Mouse (Mus musculus): ENCODE measurements around the gene Emc10. TPM values are rescaled to one million over a fixed set of nuclear protein-coding genes. Genes with fewer than 3 reads are reported as not detected.
A peak's percentile ranks its signal among the peaks of the same experiment; 100 is the strongest.

Emc10 gene
- polyA plus RNA-seq, 1 experiment, result 218 TPM

DNA sequence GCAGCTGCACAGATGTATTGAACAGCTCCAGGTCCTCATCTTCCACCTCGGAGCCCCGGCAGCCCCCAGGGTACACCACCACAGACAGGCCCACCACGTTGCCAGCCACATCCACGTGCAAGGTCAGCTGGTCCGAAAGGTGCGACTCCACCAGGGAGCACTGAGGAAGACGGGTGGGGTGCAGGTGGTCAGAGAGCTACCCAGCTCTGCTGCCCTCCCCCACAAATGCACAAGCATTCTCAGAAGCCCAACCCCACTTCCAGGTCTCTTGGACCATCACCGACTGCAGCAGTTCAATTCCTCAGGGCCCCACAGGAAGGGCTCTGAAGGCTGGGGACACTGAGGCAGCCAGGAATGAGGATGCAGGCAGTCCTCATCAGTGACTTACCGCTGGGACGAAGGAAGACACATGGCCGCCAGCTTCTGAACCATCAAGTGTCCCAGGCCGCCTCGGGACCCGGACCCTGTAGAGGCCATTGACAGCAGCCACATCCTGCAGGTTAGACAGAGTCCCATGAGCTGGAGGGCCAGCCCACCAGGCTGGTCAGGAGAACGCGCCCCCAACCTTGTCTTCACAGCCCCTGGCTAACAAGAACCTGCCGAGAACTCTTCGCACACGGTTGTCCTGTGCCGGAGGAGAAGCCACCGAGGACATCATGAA, 4.0 kb downstream of the Emc10 start:
- TF ChIP-seq CTCF (IDR thresholded peaks at IDR 0.05; ENCODE audit: borderline replicate concordance, extremely low read depth, insufficient read depth, insufficient read length) (no peak), POLR2A (IDR thresholded peaks at IDR 0.05; ENCODE audit: borderline replicate concordance, extremely low read depth, insufficient read depth, insufficient read length, poor library complexity, severe bottlenecking) (no peak)
- no peak for DNase-seq (ENCODE audit: low read depth)

DNA sequence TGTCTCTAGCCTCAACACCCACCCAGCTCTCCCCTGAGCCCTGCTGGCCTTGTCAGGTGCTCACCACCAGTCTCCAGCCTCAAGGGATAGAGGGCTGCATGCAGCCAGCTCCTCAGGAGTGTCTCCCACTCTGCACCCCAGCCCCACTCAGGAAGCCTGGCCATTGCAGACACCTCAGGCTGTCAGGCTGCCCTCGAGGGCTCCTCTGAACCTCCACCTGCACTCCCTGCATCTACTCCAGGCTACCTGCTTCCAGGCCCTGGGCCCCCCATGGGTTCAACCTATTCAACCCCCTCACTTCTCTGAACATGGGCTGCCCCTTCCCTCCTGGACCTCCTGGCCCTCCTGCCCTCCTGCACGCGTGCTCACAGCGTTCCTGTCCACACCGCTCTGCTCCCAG, 4.9 kb downstream of the Emc10 start:
- no peak for DNase-seq (ENCODE audit: low read depth)
- TF ChIP-seq POLR2A (IDR thresholded peaks at IDR 0.05; ENCODE audit: borderline replicate concordance, extremely low read depth, insufficient read depth, insufficient read length, poor library complexity, severe bottlenecking) (no peak), CTCF (IDR thresholded peaks at IDR 0.05; ENCODE audit: borderline replicate concordance, extremely low read depth, insufficient read depth, insufficient read length) (no peak)

DNA sequence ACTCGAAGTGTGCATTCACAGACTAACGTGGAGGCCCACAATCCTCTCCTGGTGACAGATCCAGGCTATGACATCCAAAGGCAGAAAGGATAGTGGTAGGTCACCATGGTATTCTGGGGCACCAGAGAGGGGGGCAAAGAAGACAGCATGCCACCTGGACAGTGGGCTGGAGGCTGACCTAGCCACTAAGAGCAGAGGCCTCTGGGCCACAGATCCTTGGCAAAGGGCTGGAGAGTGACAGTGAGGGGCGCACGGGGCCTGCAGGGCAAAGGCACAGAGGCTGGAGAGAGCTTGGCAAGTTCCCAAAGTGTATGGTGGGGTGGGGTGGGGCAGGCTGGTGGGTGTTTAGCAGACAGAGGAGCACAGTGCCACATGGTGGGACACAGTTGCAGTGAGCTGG, 6.0 kb downstream of the Emc10 start:
- no peak for TF ChIP-seq CTCF (IDR thresholded peaks at IDR 0.05; ENCODE audit: borderline replicate concordance, extremely low read depth, insufficient read depth, insufficient read length)
- no peak for TF ChIP-seq POLR2A (IDR thresholded peaks at IDR 0.05; ENCODE audit: borderline replicate concordance, extremely low read depth, insufficient read depth, insufficient read length, poor library complexity, severe bottlenecking)
- no peak for DNase-seq (ENCODE audit: low read depth)

DNA sequence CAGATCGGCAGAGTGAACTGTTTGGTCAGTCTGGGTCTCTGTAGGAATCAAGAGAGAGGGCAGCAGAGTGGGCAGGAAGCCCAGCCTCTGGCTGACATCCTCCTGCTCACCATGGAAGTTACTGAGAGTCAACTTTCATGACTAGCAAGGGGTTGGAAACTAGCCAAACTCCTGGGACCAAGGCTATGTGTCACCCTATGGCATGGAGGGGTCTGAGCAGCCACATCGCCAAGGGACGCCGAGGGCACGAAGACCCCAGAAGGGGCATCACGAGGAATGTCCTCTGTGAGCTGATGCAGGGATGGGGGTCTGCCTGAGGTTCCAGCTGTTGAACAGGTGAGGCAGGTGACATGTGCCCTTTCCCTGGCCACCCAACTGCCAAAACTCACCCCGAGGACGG, 7.8 kb downstream of the Emc10 start:
- DNase-seq (ENCODE audit: low read depth), result no peak
- TF ChIP-seq CTCF (IDR thresholded peaks at IDR 0.05; ENCODE audit: borderline replicate concordance, extremely low read depth, insufficient read depth, insufficient read length), result no peak
- TF ChIP-seq POLR2A (IDR thresholded peaks at IDR 0.05; ENCODE audit: borderline replicate concordance, extremely low read depth, insufficient read depth, insufficient read length, poor library complexity, severe bottlenecking), result no peak

DNA sequence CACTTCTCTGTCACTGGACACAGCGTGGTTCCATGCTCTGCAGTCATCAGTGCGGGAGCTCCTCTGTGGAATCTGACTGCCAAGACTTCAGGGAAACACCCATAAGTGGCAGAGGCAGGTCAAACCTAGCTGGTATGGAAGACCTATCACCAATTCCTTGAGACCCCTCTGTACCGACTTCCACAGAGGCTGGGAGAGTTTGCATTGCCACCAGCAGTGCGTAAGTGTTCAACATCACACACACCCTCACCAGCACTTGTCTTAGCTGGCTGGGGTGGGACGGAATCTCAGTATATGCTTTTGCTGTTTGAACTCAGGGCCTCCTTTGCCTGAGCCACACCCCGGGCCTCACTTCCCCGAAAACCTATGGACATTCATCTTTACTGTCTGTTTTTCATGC, 8.4 kb downstream of the Emc10 start:
- DNase-seq (ENCODE audit: low read depth), result no peak
- no peak for TF ChIP-seq CTCF (IDR thresholded peaks at IDR 0.05; ENCODE audit: borderline replicate concordance, extremely low read depth, insufficient read depth, insufficient read length)
- no peak for TF ChIP-seq POLR2A (IDR thresholded peaks at IDR 0.05; ENCODE audit: borderline replicate concordance, extremely low read depth, insufficient read depth, insufficient read length, poor library complexity, severe bottlenecking)

DNA sequence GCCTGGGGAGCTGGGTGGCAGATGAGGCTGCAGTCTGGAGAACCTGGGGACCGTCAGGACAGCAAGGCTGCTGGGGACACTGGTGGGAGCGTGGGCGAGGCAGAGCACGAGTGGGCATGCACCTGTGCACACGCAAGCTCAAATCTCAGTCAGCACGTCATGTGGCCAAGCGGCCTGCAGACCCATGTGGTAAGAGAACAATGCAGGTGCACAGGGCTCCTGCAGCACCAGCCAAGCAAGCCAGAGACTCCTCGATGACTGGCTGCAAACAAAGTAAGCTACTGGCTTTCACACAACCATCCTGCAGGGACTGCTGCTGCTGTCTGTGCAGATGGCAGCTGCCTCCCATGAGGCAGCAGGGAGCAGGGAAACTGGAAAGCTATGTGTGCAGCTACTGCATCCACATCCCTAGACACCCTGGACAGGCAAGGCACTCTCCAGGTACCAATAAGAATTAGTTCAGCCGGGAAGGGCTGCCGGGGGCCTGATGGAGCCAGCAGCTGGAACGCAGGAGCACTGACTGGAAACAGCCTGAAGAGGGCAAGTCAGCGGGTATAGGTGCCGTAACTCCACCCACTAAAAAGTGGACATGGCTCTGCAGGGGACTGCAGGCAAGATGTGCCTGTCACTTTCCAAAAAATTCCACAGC, 9.3 kb downstream of the Emc10 start:
- DNase-seq (ENCODE audit: low read depth), result no peak
- no peak for TF ChIP-seq CTCF (IDR thresholded peaks at IDR 0.05; ENCODE audit: borderline replicate concordance, extremely low read depth, insufficient read depth, insufficient read length)
- TF ChIP-seq POLR2A (IDR thresholded peaks at IDR 0.05; ENCODE audit: borderline replicate concordance, extremely low read depth, insufficient read depth, insufficient read length, poor library complexity, severe bottlenecking), result no peak

DNA sequence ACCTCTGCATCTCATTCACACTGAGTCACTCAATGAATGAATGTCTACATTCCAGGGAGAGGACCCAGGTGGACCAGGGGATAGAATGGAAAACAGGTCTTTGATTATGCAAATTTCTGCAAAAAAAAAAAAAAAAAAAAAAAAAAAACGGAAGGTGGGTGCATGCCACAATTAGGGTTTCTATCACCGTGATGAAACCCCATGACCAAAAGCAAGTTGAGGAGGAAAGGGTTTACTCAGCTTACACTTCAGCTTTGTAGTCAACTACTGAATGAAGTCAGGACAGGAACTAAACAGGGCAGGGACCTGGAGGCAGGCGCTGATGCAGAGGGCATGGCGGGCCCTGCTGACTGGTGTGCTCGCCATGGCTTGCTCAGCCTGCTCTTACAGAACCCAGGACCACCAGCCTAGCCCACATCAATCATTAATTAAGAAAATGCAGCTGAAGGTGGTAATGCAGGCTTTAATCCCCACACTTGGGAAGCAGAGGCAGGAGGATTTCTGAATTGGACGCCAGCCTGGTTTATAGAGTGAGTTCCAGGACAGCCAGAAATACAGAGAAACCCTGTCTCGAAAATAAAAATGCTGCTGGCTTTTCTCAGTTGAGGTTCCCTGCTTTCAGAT, 10.6 kb downstream of the Emc10 start:
- TF ChIP-seq CTCF (IDR thresholded peaks at IDR 0.05; ENCODE audit: borderline replicate concordance, extremely low read depth, insufficient read depth, insufficient read length) (no peak), POLR2A (IDR thresholded peaks at IDR 0.05; ENCODE audit: borderline replicate concordance, extremely low read depth, insufficient read depth, insufficient read length, poor library complexity, severe bottlenecking) (no peak)
- DNase-seq (ENCODE audit: low read depth), result no peak

DNA sequence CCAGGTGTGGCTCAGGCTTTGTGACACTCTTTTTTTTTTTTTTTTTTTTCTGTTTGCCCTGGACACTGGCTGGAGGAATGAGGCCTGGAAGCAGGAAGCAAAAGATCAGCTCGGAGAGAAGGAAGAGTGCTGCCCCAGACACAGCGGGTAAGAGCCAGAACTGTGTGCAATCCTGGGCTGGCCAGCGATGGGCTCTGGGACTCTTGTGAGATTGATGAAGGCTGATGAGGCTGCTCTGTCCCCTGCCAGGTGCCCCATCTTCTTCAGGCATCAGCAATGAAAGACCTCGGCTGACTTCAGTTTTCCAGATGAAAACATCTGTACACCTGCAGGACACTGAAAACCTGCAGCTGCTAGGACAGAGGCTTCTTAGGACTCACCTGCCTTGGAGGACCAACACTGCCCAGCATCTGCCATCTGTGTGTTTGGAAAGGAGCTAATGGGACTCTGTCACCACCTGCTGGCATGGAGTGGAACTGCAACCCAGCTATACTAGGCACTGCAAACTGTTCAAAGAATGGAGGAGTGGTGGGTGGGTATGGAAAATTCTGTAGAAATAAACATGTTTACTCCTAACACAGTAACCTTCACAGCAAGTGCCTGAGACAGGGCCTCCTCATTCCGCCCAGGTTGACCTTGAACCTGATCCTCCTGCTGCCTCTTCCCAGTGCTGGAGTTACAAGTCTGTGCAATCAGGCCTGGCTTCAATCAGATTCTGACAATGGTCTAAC, 11.3 kb downstream of the Emc10 start:
- DNase-seq (ENCODE audit: low read depth), result peak; percentile 90
- peak; percentile 98 for TF ChIP-seq CTCF (IDR thresholded peaks at IDR 0.05; ENCODE audit: borderline replicate concordance, extremely low read depth, insufficient read depth, insufficient read length)
- TF ChIP-seq POLR2A (IDR thresholded peaks at IDR 0.05; ENCODE audit: borderline replicate concordance, extremely low read depth, insufficient read depth, insufficient read length, poor library complexity, severe bottlenecking), result no peak

DNA sequence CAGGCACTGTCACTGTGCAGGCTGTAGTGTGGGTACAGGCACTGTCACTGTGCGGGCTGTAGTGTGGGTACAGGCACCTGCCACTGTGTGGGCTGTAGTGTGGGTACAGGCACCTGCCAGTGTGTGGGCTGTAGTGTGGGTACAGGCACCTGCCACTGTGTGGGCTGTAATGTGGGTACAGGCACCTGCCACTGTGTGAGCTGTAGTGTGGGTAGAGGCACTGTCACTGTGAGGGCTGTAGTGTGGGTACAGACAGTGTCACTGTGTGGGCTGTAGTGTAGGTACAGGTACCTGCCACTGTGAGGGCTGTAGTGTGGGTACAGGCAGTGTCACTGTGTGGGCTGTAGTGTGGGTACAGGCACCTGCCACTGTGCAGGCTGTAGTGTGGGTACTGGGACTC, 12.2 kb downstream of the Emc10 start:
- DNase-seq (ENCODE audit: low read depth), result no peak
- no peak for TF ChIP-seq POLR2A (IDR thresholded peaks at IDR 0.05; ENCODE audit: borderline replicate concordance, extremely low read depth, insufficient read depth, insufficient read length, poor library complexity, severe bottlenecking)

DNA sequence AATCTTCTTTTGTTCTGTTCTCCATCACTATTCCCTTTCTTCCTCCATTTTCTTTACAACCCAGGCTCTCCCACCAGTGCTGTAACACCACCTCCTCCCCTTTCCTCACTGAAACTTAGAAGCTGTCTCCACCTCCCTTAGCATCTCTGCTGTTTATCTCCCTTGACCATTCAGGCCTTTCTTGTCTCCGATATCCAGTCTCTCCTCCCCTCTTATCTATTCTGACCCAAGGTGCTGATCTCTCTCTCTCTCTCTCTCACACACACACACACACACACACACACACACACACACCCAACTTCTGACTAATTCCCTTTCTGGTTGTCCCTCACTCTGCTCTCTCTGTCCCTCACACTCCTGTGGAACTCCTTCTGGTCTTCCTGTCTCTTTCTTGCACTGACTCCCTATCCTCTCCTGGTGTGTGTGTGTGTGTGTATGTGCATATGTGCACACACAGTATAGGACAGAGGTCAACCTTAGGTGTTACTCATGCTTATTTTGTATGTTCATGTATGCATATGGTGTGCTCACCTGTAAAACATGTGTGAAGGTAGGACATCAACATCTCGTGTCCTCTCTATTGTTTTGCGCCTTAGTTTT, 13.4 kb downstream of the Emc10 start:
- no peak for DNase-seq (ENCODE audit: low read depth)

DNA sequence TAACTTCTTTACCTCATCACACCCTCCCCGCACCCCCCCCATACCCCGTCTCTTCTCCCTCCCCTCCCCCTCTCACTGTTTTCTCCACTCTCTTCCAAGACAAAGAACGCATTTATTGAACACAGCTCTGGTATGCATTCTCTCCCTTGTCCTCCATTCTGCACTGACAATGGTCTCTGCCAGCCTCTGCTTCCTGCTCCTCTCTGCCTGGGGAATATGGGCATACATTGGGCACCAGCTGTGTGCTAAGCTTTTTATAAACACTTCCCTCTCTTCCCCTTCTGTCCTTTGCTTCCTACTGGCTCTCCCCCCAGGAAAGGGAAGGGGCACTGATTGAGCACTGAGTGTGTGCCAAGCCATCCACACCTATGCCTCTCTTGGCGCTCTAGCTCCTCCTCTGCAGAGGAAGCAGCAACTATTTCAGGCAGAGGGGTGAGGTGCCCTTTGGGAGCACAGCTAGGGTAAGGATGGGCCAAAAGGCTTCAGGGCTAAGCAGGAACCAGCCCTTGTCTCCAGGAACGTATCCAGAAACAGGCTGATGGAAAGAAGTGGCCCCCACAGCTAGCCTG, 21.2 kb downstream of the Emc10 start:
- no peak for TF ChIP-seq POLR2A (IDR thresholded peaks at IDR 0.05; ENCODE audit: borderline replicate concordance, extremely low read depth, insufficient read depth, insufficient read length, poor library complexity, severe bottlenecking)
- no peak for TF ChIP-seq CTCF (IDR thresholded peaks at IDR 0.05; ENCODE audit: borderline replicate concordance, extremely low read depth, insufficient read depth, insufficient read length)
- peak; percentile 50 for DNase-seq (ENCODE audit: low read depth)

More for the DNA sequence above, 13.4 kb downstream of the Emc10 start:
- no peak for TF ChIP-seq POLR2A (IDR thresholded peaks at IDR 0.05; ENCODE audit: borderline replicate concordance, extremely low read depth, insufficient read depth, insufficient read length, poor library complexity, severe bottlenecking)
- TF ChIP-seq CTCF (IDR thresholded peaks at IDR 0.05; ENCODE audit: borderline replicate concordance, extremely low read depth, insufficient read depth, insufficient read length), result no peak
